Comparison of ENCODE assay signal across 8 mouse cellular contexts in the genomic region with DNA sequence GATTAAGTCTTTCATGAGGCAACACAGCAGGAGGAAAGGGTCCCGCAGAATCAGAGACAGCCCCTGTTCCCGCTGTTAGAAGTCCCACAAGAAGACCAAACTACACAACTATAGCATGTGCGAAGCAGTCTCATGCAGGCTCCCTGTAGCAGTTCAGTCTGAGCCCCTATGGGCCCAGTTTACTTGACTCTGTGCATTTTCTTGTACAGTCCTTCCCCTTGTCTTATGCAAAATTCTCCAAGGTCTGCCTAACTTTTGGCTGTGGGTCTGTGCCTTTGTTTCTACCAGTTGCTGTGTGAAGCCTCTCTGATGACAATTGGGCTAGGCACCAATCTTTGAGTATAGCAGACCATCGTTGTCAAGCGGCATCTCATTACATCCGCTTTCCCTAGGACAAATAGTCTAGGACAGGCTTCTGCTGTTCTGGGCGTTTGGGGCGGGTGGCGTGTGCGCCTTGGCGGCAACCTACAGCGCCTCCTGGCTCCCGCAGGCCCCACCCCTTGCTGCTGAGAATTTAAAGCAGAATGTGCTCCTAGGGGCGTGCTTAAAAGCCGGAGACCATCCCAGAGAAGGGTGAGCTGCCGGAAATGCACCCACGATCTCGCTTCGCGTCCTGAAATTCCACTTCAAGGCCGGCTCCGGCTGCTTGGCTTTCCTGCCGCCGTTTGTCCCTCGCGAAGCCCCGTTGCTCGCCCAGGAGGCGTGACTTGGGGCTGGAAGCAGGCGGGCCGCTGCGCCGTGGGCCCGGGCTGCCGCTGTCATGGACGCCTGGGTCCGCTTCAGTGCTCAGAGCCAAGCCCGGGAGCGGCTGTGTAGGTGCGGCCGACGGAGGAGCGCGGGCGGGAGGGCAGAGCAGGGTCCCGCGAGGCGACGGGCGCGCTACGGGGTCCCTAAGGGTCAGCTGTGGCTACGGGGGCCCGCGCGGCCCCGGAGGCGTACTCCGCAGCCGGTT. TPM values are rescaled to one million over a fixed set of nuclear protein-coding genes. Genes with fewer than 3 reads are reported as not detected.
DNase-seq lines count a peak whose midpoint lies in the region; ATAC-seq lines count a peak whose summit lies in the region.

Gene Pex11b (plus strand): TSS at position 449 of the 952 bp plus-strand sequence.
Gene Gm42957 (plus strand): TSS at position 547 of the 952 bp plus-strand sequence.

- ATAC-seq in inflammation-experienced regulatory T-cells, adult 6 months, result peak; percentile 87
- peak; percentile 80 for ATAC-seq in megakaryocyte-erythroid progenitor cell, adult 5-6 weeks (replicated peaks; ENCODE audit: low FRiP score, low TSS enrichment, poor library complexity, severe bottlenecking)

- intact Hi-C loops in gastrocnemius, postnatal 14 days (cut with DNase I; ENCODE audit: low total_unique reads), result loop anchor here (5.0 kb wide), 2 partner anchors 38 to 48 kb away; partner anchors contain the start of gene Ankrd34a
- intact Hi-C loops in left cerebral cortex, postnatal 10 days (cut with DNase I), result loop anchor here (5.0 kb wide), 1 partner anchor 83 kb away; no protein-coding TSS in a partner anchor

- peak; percentile 93 to 98 for DNase-seq in adrenal gland, adult (ENCODE audit: inconsistent age in 2 of 2, low spot score in 1 of 2)
- DNase-seq in embryo, embryonic 10.5 days (ENCODE audit: low spot score), result peak; percentile 86
- peak; percentile 88 for DNase-seq in gastrocnemius, postnatal 14 days
- peak; percentile 76 to 93 for DNase-seq in left cerebral cortex, postnatal 10 days (ENCODE audit: extremely low spot score in 1 of 2, low spot score in 2 of 2)
- peak; percentile 92 for DNase-seq in right cerebral cortex, postnatal 25 days
- peak; percentile 89 to 90 for DNase-seq in urinary bladder, postnatal 4 days (ENCODE audit: low spot score in 2 of 2)

RNA-seq across cellular contexts. Expression of gene Pex11b, which starts in this region (rescaled TPM):
- 10 to 100 TPM; 22.3 to 22.4 TPM for total RNA-seq in gastrocnemius, postnatal 14 days (2021)
- 10 to 100 TPM; 45.8 to 63.4 (median 54.9) TPM for polyA plus RNA-seq in inflammation-experienced regulatory T-cells, adult 6 months (2017; shearing (Covaris generic))
- 10 to 100 TPM; 46.2 to 47.7 TPM for total RNA-seq in left cerebral cortex, postnatal 10 days (2021)
- 23.1 and 49.5 TPM in 2 replicates for total RNA-seq in megakaryocyte-erythroid progenitor cell, adult 5-6 weeks (2014; fragmentation: Nextera tagmentation)
- total RNA-seq in megakaryocyte-erythroid progenitor cell, adult 5-6 weeks (2017), result 9.7 and 17.3 TPM in 2 replicates

RNA-seq across cellular contexts. Expression of gene Gm42957, which starts in this region (rescaled TPM):
- under 1 TPM; 0.13 to 0.25 TPM for total RNA-seq in gastrocnemius, postnatal 14 days (2021)
- under 1 TPM in 1 of 3 experiments, not detected in 2; 0.10 TPM for polyA plus RNA-seq in inflammation-experienced regulatory T-cells, adult 6 months (2017; shearing (Covaris generic))
- total RNA-seq in left cerebral cortex, postnatal 10 days (2021), result under 1 TPM; 0.12 to 0.28 TPM
- 0.50 and 0.67 TPM in 2 replicates for total RNA-seq in megakaryocyte-erythroid progenitor cell, adult 5-6 weeks (2014; fragmentation: Nextera tagmentation)
- total RNA-seq in megakaryocyte-erythroid progenitor cell, adult 5-6 weeks (2017), result 0.30 TPM in 1 of 2 replicates, not detected in the other

Comparison
In these comparisons a context has a peak if more than half of its experiments do, and no peak if none do; other contexts are left out.
1. Peak in every context shown above with its lines: DNase-seq and ATAC-seq.